Mouse (Mus musculus) MEL (cell line): ENCODE results near the gene Frmd5. TPM values are rescaled to one million over a fixed set of nuclear protein-coding genes. Genes with fewer than 3 reads are reported as not detected.

Source experiments
- DNase-seq: peaks from one replicate; pipeline ENCODE4 v3.0.0; 2011; ENCODE audit warnings: low read depth, low spot score
- H3K27ac ChIP-seq: 2 replicates; pipeline ENCODE4 v1.5.1; 2012; ENCODE audit warnings: low read depth, mild to moderate bottlenecking, control low read depth, low read length, moderate library complexity; ENCODE audit not compliant: control insufficient read depth
- H3K27me3 ChIP-seq, 2 experiments: fragments of 150-350 bp in 1 of 2; sonication (generic) in 1 of 2; 2 replicates each; pipeline ENCODE4 v1.6.1; 2012; ENCODE audit warnings: low read length in 2 of 2, mild to moderate bottlenecking in 2 of 2, improper control_type of control experiment in 1 of 2, moderate library complexity in 1 of 2; ENCODE audit not compliant: insufficient read depth in 2 of 2, control insufficient read depth in 1 of 2
- H3K36me3 ChIP-seq, 2 experiments: 2 replicates each; pipeline ENCODE4 v1.6.1; 2012 to 2014; ENCODE audit warnings: low read length in 2 of 2, improper control_type of control experiment in 1 of 2, inconsistent platforms in 1 of 2, mild to moderate bottlenecking in 1 of 2; ENCODE audit not compliant: insufficient read depth in 2 of 2, control insufficient read depth in 1 of 2
- H3K4me1 ChIP-seq, 2 experiments: fragments of 150-350 bp in 1 of 2; sonication (generic) in 1 of 2; 2 replicates each; pipeline ENCODE4 v1.6.1; 2012; ENCODE audit warnings: low read length in 2 of 2, improper control_type of control experiment in 1 of 2, mild to moderate bottlenecking in 1 of 2; ENCODE audit not compliant: insufficient read depth in 2 of 2, control insufficient read depth in 1 of 2
- H3K4me3 ChIP-seq, 2 experiments: fragments of 150-350 bp in 1 of 2; sonication (generic) in 1 of 2; 2 replicates each; pipeline ENCODE4 v1.5.1; 2012; ENCODE audit warnings: low read depth in 2 of 2, low read length in 2 of 2, mild to moderate bottlenecking in 2 of 2, moderate library complexity in 2 of 2, control low read depth in 1 of 2, improper control_type of control experiment in 1 of 2; ENCODE audit not compliant: control insufficient read depth in 1 of 2, insufficient read depth in 1 of 2
- H3K79me2 ChIP-seq: 2 replicates; pipeline ENCODE4 v1.6.1; 2012; ENCODE audit warnings: mild to moderate bottlenecking, low read length, moderate library complexity; ENCODE audit not compliant: control insufficient read depth, poor library complexity, insufficient read depth
- H3K9ac ChIP-seq: 2 replicates; pipeline ENCODE4 v1.6.1; 2012; ENCODE audit warnings: low read depth, mild to moderate bottlenecking, control low read depth, low read length, moderate library complexity; ENCODE audit not compliant: control insufficient read depth, poor library complexity, severe bottlenecking
- H3K9me3 ChIP-seq: fragments of 150-350 bp; sonication (generic); replicated peaks from 2 replicates; pipeline ENCODE4 v1.6.1; 2012; ENCODE audit warnings: mild to moderate bottlenecking, low read length, improper control_type of control experiment, moderate library complexity; ENCODE audit not compliant: insufficient read depth
- BHLHE40 ChIP-seq: IDR thresholded peaks from 2 replicates; pipeline ENCODE4 v1.6.1; 2012; ENCODE audit warnings: low read depth, mild to moderate bottlenecking, inconsistent platforms, low read length, improper control_type of control experiment, borderline replicate concordance
- CHD2 ChIP-seq: IDR thresholded peaks from 2 replicates; pipeline ENCODE4 v1.6.1; 2011; ENCODE audit warnings: low read length, improper control_type of control experiment
- CTCF ChIP-seq, 3 experiments: IDR thresholded peaks in 2 of 3; conservative IDR thresholded peaks in 1 of 3; 2 replicates each; pipeline ENCODE4 v1.5.1; 2011 to 2012; ENCODE audit warnings: low read length in 3 of 3, low read depth in 2 of 3, mild to moderate bottlenecking in 2 of 3, improper control_type of control experiment in 1 of 3, inconsistent platforms in 1 of 3, mixed read lengths in 1 of 3, moderate library complexity in 1 of 3; ENCODE audit not compliant: control insufficient read depth in 1 of 3, insufficient read depth in 1 of 3, poor library complexity in 1 of 3, severe bottlenecking in 1 of 3
- ELF1 ChIP-seq: IDR thresholded peaks from 2 replicates; pipeline ENCODE4 v1.6.1; 2014; ENCODE audit warnings: low read depth, mild to moderate bottlenecking, inconsistent platforms, low read length, improper control_type of control experiment, moderate library complexity
- ETS1 ChIP-seq: IDR thresholded peaks from 2 replicates; pipeline ENCODE4 v1.6.1; 2012; ENCODE audit warnings: low read depth, mild to moderate bottlenecking, inconsistent platforms, low read length, improper control_type of control experiment, moderate library complexity
- GATA1 ChIP-seq: IDR thresholded peaks from 2 replicates; pipeline ENCODE4 v1.6.1; 2011; ENCODE audit warnings: low read depth, low read length, improper control_type of control experiment
- HCFC1 ChIP-seq: IDR thresholded peaks from 2 replicates; pipeline ENCODE4 v1.6.1; 2012; ENCODE audit warnings: low read depth, mild to moderate bottlenecking, inconsistent platforms, low read length, improper control_type of control experiment, moderate library complexity
- MAZ ChIP-seq: IDR thresholded peaks from 2 replicates; pipeline ENCODE4 v1.6.1; 2012; ENCODE audit warnings: low read depth, mild to moderate bottlenecking, inconsistent platforms, low read length, improper control_type of control experiment
- MYC ChIP-seq: IDR thresholded peaks from 2 replicates; pipeline ENCODE4 v1.6.1; 2011; ENCODE audit warnings: low read depth, mild to moderate bottlenecking, low read length, improper control_type of control experiment, moderate library complexity
- POLR2AphosphoS2 ChIP-seq: IDR thresholded peaks from 2 replicates; pipeline ENCODE4 v1.6.1; 2011; ENCODE audit warnings: low read length, improper control_type of control experiment
- RAD21 ChIP-seq: IDR thresholded peaks from 2 replicates; pipeline ENCODE4 v1.6.1; 2011; ENCODE audit warnings: mild to moderate bottlenecking, low read depth, low read length, improper control_type of control experiment
- RCOR1 ChIP-seq: IDR thresholded peaks from 2 replicates; pipeline ENCODE4 v1.6.1; 2012; ENCODE audit warnings: low read depth, mild to moderate bottlenecking, inconsistent platforms, low read length, improper control_type of control experiment
- SMC3 ChIP-seq: IDR thresholded peaks from 2 replicates; pipeline ENCODE4 v1.6.1; 2011; ENCODE audit warnings: low read depth, low read length, improper control_type of control experiment
- TAL1 ChIP-seq: IDR thresholded peaks from 2 replicates; pipeline ENCODE4 v1.6.1; 2012; ENCODE audit warnings: mild to moderate bottlenecking, inconsistent platforms, low read length, moderate library complexity, mixed read lengths
- UBTF ChIP-seq: IDR thresholded peaks from 2 replicates; pipeline ENCODE4 v1.6.1; 2012; ENCODE audit warnings: low read depth, mild to moderate bottlenecking, inconsistent platforms, low read length, improper control_type of control experiment, moderate library complexity, borderline replicate concordance; ENCODE audit not compliant: insufficient read depth
- USF2 ChIP-seq, 2 experiments: IDR thresholded peaks; 2 replicates each; pipeline ENCODE4 v1.6.1; 2011 to 2012; ENCODE audit warnings: improper control_type of control experiment in 2 of 2, low read length in 2 of 2, borderline replicate concordance in 1 of 2, inconsistent platforms in 1 of 2, low read depth in 1 of 2, mild to moderate bottlenecking in 1 of 2; ENCODE audit not compliant: insufficient read depth in 1 of 2
- ZC3H11A ChIP-seq: IDR thresholded peaks from 2 replicates; pipeline ENCODE4 v1.6.1; 2012; ENCODE audit warnings: low read depth, mild to moderate bottlenecking, inconsistent platforms, low read length, improper control_type of control experiment
- ZKSCAN1 ChIP-seq: IDR thresholded peaks from 2 replicates; pipeline ENCODE4 v1.6.1; 2012; ENCODE audit warnings: low read depth, mild to moderate bottlenecking, inconsistent platforms, low read length, improper control_type of control experiment, moderate library complexity
- ZMIZ1 ChIP-seq: IDR thresholded peaks from 2 replicates; pipeline ENCODE4 v1.6.1; 2012; ENCODE audit warnings: low read depth, mild to moderate bottlenecking, inconsistent platforms, low read length, improper control_type of control experiment, moderate library complexity
- ZNF384 ChIP-seq: IDR thresholded peaks from 2 replicates; pipeline ENCODE4 v1.6.1; 2012; ENCODE audit warnings: low read depth, mild to moderate bottlenecking, inconsistent platforms, low read length, improper control_type of control experiment
- polyA plus RNA-seq, 2 experiments: library from polyadenylated mRNA; stranded (reverse) in 1 of 2; unstranded in 1 of 2; fragments of >175 nt in 1 of 2; fragments of >200 nt in 1 of 2; gene quantifications; 2 replicates each; pipeline versions ENCODE4 v1.2.1 to v1.2.4; 2012; ENCODE audit warnings: low replicate concordance in 2 of 2, low read depth in 1 of 2; ENCODE audit not compliant: insufficient read length in 2 of 2, insufficient read depth in 1 of 2, missing spikeins in 1 of 2
- total RNA-seq: library from RNA; depleted of rRNA; stranded (reverse); fragments of 300-350 nt; gene quantifications from 2 replicates; pipeline ENCODE4 v1.2.3, GENCODE M21; 2012

Frmd5 gene
- total and polyA plus RNA-seq, 3 experiments, result 0.04 to 0.15 TPM; not detected in 1

GRCm38 (mm10) chr2:121764851-121765250, 42.0 kb downstream of the Frmd5 start:
- no peak for TF ChIP-seq GATA1
- no peak for TF ChIP-seq UBTF
- no peak for TF ChIP-seq ETS1
- no peak for TF ChIP-seq HCFC1
- TF ChIP-seq RAD21, result no peak
- TF ChIP-seq BHLHE40, result no peak
- no peak for TF ChIP-seq ZNF384
- no peak for TF ChIP-seq POLR2AphosphoS2
- no peak for TF ChIP-seq SMC3
- no peak for TF ChIP-seq ZKSCAN1
- no peak for TF ChIP-seq ZMIZ1
- TF ChIP-seq CHD2, result no peak
- Histone ChIP-seq H3K4me1 (no peaks in the 10 kb centered on the region), H3K27ac (no peak overlapping the region), H3K9me3 (no peaks in the 10 kb centered on the region), H3K79me2 (no peaks in the 10 kb centered on the region), H3K36me3 (no peaks in the 10 kb centered on the region), H3K4me3 (no peak overlapping the region), H3K9ac (no peak overlapping the region), H3K27me3 (peaks cover 0 to 7% of the 10 kb centered on the region in 2 experiments; a peak in 3 of 4 replicates)
- DNase-seq, result no peak

DNA sequence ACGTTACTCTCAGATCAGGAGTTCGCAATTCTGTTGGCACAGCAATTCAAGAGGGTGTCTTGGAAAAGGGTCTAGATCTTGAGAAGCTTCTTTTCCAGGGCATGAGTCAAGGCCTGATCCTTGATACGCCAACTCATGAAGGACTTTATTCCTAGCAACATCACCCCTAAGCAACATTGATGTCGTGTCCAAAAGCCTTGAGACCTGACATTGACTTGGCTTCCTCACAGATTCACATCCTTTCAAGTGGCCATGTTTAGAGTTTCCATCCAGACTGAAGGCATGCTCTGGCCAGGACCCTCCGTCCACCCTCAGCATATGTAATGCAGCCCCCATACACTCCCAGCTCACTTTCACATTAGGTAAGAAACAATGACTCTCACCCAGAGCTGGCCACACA, 45.0 kb downstream of the Frmd5 start:
- H3K4me1 ChIP-seq, result no peaks in the 10 kb centered on the region
- no peaks in the 10 kb centered on the region for H3K9me3 ChIP-seq
- H3K9ac ChIP-seq, result no peak overlapping the region
- no peaks in the 10 kb centered on the region for H3K79me2 ChIP-seq
- peaks cover 0 to 4% of the 10 kb centered on the region in 2 experiments; a peak in 2 of 4 replicates for H3K27me3 ChIP-seq
- no peak overlapping the region for H3K27ac ChIP-seq
- no peaks in the 10 kb centered on the region for H3K36me3 ChIP-seq
- H3K4me3 ChIP-seq, result no peak overlapping the region
- TF ChIP-seq ELF1 (no peak), TAL1 (no peak), POLR2AphosphoS2 (no peak), MAZ (no peak), ZC3H11A (no peak), ETS1 (no peak), MYC (no peak), RCOR1 (no peak), CTCF (IDR thresholded peaks at IDR 0.05 in 2 of 3, conservative IDR thresholded peaks at IDR 0.05 in 1 of 3; ENCODE audit: control insufficient read depth in 1 of 3, insufficient read depth in 1 of 3, low read depth in 2 of 3, low read length in 3 of 3, poor library complexity in 1 of 3, severe bottlenecking in 1 of 3) (no peak), USF2 (IDR thresholded peaks at IDR 0.05; ENCODE audit: borderline replicate concordance in 1 of 2, insufficient read depth in 1 of 2, low read depth in 1 of 2, low read length in 2 of 2) (no peak)
- DNase-seq, result no peak
